Mouse (Mus musculus) lung, embryonic 14.5 days (tissue): ENCODE data around the gene Smcr8. TPM values are rescaled to one million over a fixed set of nuclear protein-coding genes. Genes with fewer than 3 reads are reported as not detected.

Experiments used
- ATAC-seq: fragments of 200-750 bp; cut with Nextera tagmentation; 2 replicates; pipeline ENCODE4 v1.8.0; 2017; ENCODE audit warnings: mild to moderate bottlenecking, moderate TSS enrichment, moderate library complexity; ENCODE audit not compliant: insufficient read depth
- DNase-seq: peaks from one replicate; pipeline ENCODE4 v3.0.0-alpha.2; 2015
- H3K27ac ChIP-seq: fragments of 300-500 bp; sonication (generic); 2 replicates; pipeline ENCODE4 v1.5.1; 2014; ENCODE audit warnings: low read depth, mild to moderate bottlenecking, moderate library complexity
- H3K27me3 ChIP-seq: fragments of 300-500 bp; sonication (generic); 2 replicates; pipeline ENCODE4 v1.6.1; 2014; ENCODE audit warnings: low read length, control low read depth; ENCODE audit not compliant: insufficient read depth
- H3K36me3 ChIP-seq: fragments of 300-500 bp; sonication (generic); 2 replicates; pipeline ENCODE4 v1.6.1; 2014; ENCODE audit warnings: control low read depth; ENCODE audit not compliant: insufficient read depth
- H3K4me1 ChIP-seq: fragments of 300-500 bp; sonication (generic); 2 replicates; pipeline ENCODE4 v1.6.1; 2014; ENCODE audit warnings: antibody characterized with exemption, control low read depth; ENCODE audit not compliant: insufficient read depth
- H3K4me2 ChIP-seq: fragments of 300-500 bp; sonication (generic); 2 replicates; pipeline ENCODE4 v1.6.1; 2014; ENCODE audit warnings: mild to moderate bottlenecking
- H3K4me3 ChIP-seq: fragments of 300-500 bp; sonication (generic); 2 replicates; pipeline ENCODE4 v1.5.1; 2014; ENCODE audit warnings: low read depth, low read length
- H3K9ac ChIP-seq: fragments of 300-500 bp; sonication (generic); 2 replicates; pipeline ENCODE4 v1.6.1; 2014
- H3K9me3 ChIP-seq: fragments of 300-500 bp; sonication (generic); 2 replicates; pipeline ENCODE4 v1.6.1; 2016; ENCODE audit warnings: low read depth, low read length, control low read depth
- CTCF ChIP-seq: IDR thresholded peaks from 2 replicates; pipeline ENCODE4 v1.5.1; 2016; ENCODE audit warnings: antibody characterized with exemption, low read depth
- WGBS: fragments of 180-500 bp; shearing (Covaris S2); extraction: QIAGEN DNeasy Blood & Tissue Kit; methylation state at CpG from one replicate; pipeline ENCODE4 v1.1.7; 2014; 5-methylcytosine and 5-hydroxymethylcytosine counted together
- polyA plus RNA-seq: library from polyadenylated mRNA; unstranded; fragments of >200 nt; fragmentation: Nextera tagmentation; extraction: Ambion mirVana; gene quantifications from 2 replicates; pipeline ENCODE4 v1.2.1, GENCODE M21; 2014

Gene Smcr8
- polyA plus RNA-seq, 1 experiment from 2014 or later = 8.3 TPM

- TF ChIP-seq CTCF = no peak
- DNase-seq (no peak), ATAC-seq (no peak)
- H3K4me2 ChIP-seq = no peak overlapping the region
- no peak overlapping the region for H3K27ac ChIP-seq
- H3K36me3 ChIP-seq = peaks cover 38% of the 10 kb centered on the region
- no peaks in the 10 kb centered on the region for H3K27me3 ChIP-seq
- no peak overlapping the region for H3K9ac ChIP-seq
- H3K4me1 ChIP-seq = no peaks in the 10 kb centered on the region
- 87% methylated on average over 3 of the region's 3 CpGs for WGBS
- no peaks in the 10 kb centered on the region for H3K9me3 ChIP-seq
- no peak overlapping the region for H3K4me3 ChIP-seq
Measured at GRCm38 (mm10) chr11:60736491-60736890, 40.8 kb upstream of the Smcr8 start.

GRCm38 (mm10) chr11:60737450-60737849 lies 39.9 kb upstream of the Smcr8 start:
- Histone ChIP-seq H3K36me3 (peaks cover 39% of the 10 kb centered on the region), H3K9ac (no peak overlapping the region), H3K9me3 (no peaks in the 10 kb centered on the region), H3K27ac (no peak overlapping the region), H3K4me3 (no peak overlapping the region), H3K4me1 (no peaks in the 10 kb centered on the region), H3K27me3 (no peaks in the 10 kb centered on the region), H3K4me2 (no peak overlapping the region)
- no peak for DNase-seq
- no peak for ATAC-seq
- no peak for TF ChIP-seq CTCF

GRCm38 (mm10) chr11:60740321-60740720 lies 37.0 kb upstream of the Smcr8 start:
- Histone ChIP-seq H3K27me3 (no peaks in the 10 kb centered on the region), H3K4me1 (no peaks in the 10 kb centered on the region), H3K4me2 (no peak overlapping the region), H3K36me3 (peaks cover 63% of the 10 kb centered on the region), H3K9ac (no peak overlapping the region), H3K27ac (no peak overlapping the region), H3K4me3 (no peak overlapping the region), H3K9me3 (no peaks in the 10 kb centered on the region)
- no peak for TF ChIP-seq CTCF
- DNase-seq = no peak
- no peak for ATAC-seq
- 93% methylated on average over 3 of the region's 3 CpGs for WGBS

- 87% methylated on average over 7 of the region's 7 CpGs for WGBS
- Histone ChIP-seq H3K4me1 (no peaks in the 10 kb centered on the region), H3K9ac (no peak overlapping the region), H3K4me3 (no peak overlapping the region), H3K9me3 (no peaks in the 10 kb centered on the region), H3K36me3 (peaks cover 83% of the 10 kb centered on the region), H3K4me2 (no peak overlapping the region), H3K27ac (no peak overlapping the region), H3K27me3 (no peaks in the 10 kb centered on the region)
- ATAC-seq = no peak
- DNase-seq = no peak
- TF ChIP-seq CTCF = no peak
Measured at GRCm38 (mm10) chr11:60755570-60755969, 21.8 kb upstream of the Smcr8 start.

GRCm38 (mm10) chr11:60761681-60762080 lies 15.6 kb upstream of the Smcr8 start:
- Histone ChIP-seq H3K4me3 (no peak overlapping the region), H3K9me3 (no peaks in the 10 kb centered on the region), H3K27ac (no peak overlapping the region), H3K4me2 (no peak overlapping the region), H3K27me3 (no peaks in the 10 kb centered on the region), H3K9ac (no peak overlapping the region), H3K4me1 (no peaks in the 10 kb centered on the region), H3K36me3 (peaks cover 51% of the 10 kb centered on the region)
- ATAC-seq = no peak
- DNase-seq = no peak
- WGBS = 92% methylated on average over 3 of the region's 3 CpGs
- no peak for TF ChIP-seq CTCF

- 84% methylated on average over 4 of the region's 4 CpGs for WGBS
- ATAC-seq = no peak
- H3K4me3 ChIP-seq = no peak overlapping the region
- no peaks in the 10 kb centered on the region for H3K4me1 ChIP-seq
- H3K27ac ChIP-seq = no peak overlapping the region
- no peaks in the 10 kb centered on the region for H3K9me3 ChIP-seq
- H3K9ac ChIP-seq = no peak overlapping the region
- 0 out of 2 replicates have a peak, but pooled peaks have one; percentile 11 for TF ChIP-seq CTCF
- peak; percentile 12 for DNase-seq
- no peak overlapping the region for H3K4me2 ChIP-seq
- peaks cover 9% of the 10 kb centered on the region; the same call in 1 of the 2 replicates for H3K36me3 ChIP-seq
- no peaks in the 10 kb centered on the region for H3K27me3 ChIP-seq
Measured at GRCm38 (mm10) chr11:60766969-60767368, 10.4 kb upstream of the Smcr8 start.

- DNase-seq = no peak
- Histone ChIP-seq H3K4me1 (peaks cover 3% of the 10 kb centered on the region; the same call in 1 of the 2 replicates), H3K27ac (no peak overlapping the region), H3K36me3 (no peaks in the 10 kb centered on the region), H3K4me3 (no peak overlapping the region), H3K4me2 (no peak overlapping the region), H3K27me3 (no peaks in the 10 kb centered on the region), H3K9me3 (no peaks in the 10 kb centered on the region), H3K9ac (no peak overlapping the region)
- no peak for TF ChIP-seq CTCF
- WGBS = 80% methylated on average over 2 of the region's 2 CpGs
- ATAC-seq = no peak
Measured at GRCm38 (mm10) chr11:60769322-60769721, 8.0 kb upstream of the Smcr8 start.

- Histone ChIP-seq H3K27ac (no peak overlapping the region), H3K36me3 (no peaks in the 10 kb centered on the region), H3K4me2 (no peak overlapping the region), H3K9me3 (no peaks in the 10 kb centered on the region), H3K9ac (no peak overlapping the region), H3K4me3 (no peak overlapping the region), H3K4me1 (peaks cover 8% of the 10 kb centered on the region), H3K27me3 (no peaks in the 10 kb centered on the region)
- TF ChIP-seq CTCF = no peak
- ATAC-seq = no peak
- DNase-seq = no peak
- 87% methylated on average over 3 of the region's 3 CpGs for WGBS
Measured at GRCm38 (mm10) chr11:60770776-60771175, 6.5 kb upstream of the Smcr8 start.
